Mouse (Mus musculus): Measurements from ENCODE around the gene Slc5a1. TPM values are rescaled to one million over a fixed set of nuclear protein-coding genes. Genes with fewer than 3 reads are reported as not detected.

Slc5a1 gene
- total RNA-seq, 2 experiments from 2014 or later, result not detected

DNA sequence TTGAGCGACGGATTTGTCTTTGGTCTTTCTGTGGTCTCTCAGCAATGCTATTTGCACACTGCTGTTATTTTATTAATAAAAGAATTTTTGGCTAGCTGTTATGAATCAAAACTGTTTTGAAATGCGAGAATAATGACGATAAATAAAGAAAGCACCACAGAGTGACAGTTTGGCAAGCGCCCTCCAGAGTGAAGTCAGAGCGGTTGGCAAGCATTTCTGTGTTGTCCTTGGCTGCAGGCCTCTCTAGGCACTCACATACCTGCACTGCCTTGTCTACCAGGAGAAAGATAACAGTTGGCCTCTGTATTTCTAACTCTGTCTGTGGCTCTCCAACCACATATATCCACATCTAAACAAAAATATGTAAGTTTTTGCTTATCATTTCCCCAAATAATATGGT is 43.7 kb downstream of the Slc5a1 start:
- peak in 1 of 2 experiments; percentile 26 for DNase-seq (ENCODE audit: low spot score in 2 of 2)

DNA sequence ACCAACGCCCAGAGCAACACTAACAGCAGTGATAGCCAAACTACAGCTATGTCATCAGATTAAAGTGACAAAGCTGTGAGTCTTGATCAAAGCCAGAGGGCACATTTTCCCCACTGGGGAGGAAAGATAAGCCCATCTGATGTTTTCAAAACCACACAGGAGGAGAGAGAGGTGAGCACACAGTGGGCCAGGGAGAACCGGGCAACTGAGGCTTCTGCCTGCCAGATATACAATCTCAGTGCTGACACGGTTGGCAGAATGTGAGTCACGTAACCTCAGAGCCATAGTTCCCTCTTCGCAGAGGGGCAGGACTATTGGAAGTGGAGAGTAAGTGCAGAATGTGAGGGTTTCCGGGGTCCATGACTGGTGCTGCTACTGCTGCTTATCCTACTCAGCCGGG is 89.5 kb downstream of the Slc5a1 start:
- DNase-seq (ENCODE audit: low spot score in 2 of 2), result no peak

DNA sequence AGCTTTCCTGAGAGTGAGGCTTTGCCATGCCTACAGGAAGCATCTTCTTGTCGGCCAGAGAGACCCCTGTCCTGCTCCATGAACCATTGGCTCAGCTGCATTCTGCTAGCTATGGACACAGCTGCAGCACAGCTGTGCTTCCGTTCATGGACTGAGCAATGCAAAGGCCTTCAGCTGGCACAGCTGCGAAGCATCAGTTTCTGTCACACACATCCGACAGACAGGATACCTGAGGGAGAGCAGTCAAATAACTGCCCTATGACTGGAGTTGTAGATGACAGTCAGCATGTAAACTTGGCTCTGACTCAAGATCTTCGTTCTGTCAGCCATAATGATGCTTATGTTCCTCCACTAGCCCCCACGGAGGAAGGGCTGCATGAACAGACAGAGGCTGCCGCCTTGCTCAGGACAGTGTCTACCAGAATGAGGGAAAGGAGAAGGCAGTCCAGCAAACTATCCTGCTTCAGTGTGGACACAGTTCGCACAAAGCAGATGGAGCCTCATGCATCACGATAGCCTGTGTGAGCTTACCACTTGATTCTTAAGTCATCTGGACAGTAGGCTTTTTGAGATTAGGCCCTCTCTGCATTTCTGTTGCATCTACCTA is 91.3 kb downstream of the Slc5a1 start:
- no peak for DNase-seq (ENCODE audit: low spot score in 2 of 2)

DNA sequence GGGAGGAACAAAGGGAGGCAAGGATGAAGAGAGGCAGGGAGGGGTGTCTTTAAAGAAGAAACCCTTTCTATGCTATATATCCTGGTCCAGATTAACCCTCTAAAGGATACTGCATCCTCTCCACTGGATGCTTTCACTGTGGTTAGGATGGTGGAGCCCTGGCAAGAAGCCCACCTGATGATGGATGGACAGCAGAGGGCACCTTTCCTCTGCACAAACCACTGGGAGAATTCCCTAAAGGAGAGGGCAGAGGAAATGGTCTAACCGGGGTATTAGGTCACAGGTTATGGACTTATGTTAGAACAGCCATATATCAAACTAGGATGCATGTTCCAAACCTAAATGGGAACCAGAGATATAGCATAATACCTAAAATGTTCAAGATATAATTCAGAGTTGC is 96.1 kb downstream of the Slc5a1 start:
- DNase-seq (ENCODE audit: low spot score in 2 of 2), result no peak

DNA sequence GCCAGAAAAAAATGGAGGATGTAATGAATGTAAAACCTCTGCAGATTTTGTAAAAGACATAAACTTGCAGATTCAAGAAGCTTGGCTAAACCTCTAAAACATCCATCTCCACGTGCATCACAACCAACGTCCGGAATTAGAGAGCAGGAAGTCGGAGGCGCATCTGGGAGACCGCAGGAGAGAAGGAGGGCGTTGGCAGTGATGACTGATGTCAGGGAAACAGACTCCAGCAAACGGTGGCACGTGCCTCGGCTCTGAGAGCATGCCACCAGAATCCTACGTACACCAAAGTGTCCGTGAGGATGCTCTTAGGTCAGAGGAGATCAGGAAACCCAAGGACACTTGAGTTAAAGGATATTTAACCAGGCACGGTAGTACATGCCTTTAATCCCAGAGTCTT is 97.7 kb downstream of the Slc5a1 start:
- no peak for DNase-seq (ENCODE audit: low spot score in 2 of 2)

DNA sequence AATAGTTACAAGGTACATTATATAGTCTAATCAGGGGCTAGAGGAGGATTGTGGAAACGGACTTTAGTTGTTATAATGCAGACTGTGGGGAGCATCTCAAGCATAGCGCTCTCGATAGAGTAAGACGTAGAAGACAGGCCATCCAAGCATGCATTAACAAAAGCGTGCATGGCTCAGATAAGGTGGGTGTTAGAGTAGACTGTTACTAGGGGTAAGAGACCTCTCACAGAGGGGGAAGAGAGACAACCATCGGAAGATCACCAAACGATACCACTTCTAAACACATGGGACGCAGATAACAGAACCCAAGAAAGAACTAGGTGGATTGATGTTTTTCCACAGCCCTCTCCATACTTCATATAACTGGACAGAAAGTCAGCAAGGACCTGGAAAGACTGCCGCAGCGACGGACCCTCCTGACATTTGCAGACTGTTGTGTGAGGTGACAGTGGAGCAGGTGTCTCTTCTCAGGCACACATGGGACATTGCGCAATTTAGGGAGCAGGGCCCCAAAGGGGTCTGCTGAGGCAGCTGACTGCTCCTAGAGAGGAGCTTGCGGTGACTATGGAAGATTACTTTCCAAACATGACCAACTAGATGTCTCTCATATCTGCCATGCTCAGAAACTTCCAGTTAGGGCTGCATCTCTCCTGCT is 98.6 kb downstream of the Slc5a1 start:
- no peak for DNase-seq (ENCODE audit: low spot score in 2 of 2)

DNA sequence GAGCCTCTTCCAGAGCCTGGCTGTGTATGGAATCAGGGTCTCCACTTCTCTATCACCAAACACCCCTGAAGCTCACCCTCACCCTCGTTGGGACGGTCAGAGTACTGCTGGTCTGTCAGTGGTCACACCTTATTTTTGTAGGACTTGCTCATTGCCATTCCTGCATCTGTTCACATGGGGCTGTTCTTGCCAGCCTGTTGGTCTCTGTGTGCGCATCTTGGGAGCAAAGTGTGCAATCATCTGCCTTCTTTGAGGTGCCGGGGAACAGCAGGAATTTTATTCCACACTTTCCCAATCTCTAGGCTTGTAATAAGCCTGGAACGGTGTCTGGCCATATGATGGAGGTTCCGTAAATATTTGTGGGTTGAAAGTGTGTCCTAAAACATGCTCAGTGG is 99.1 kb downstream of the Slc5a1 start:
- DNase-seq (ENCODE audit: low spot score in 2 of 2), result no peak

DNA sequence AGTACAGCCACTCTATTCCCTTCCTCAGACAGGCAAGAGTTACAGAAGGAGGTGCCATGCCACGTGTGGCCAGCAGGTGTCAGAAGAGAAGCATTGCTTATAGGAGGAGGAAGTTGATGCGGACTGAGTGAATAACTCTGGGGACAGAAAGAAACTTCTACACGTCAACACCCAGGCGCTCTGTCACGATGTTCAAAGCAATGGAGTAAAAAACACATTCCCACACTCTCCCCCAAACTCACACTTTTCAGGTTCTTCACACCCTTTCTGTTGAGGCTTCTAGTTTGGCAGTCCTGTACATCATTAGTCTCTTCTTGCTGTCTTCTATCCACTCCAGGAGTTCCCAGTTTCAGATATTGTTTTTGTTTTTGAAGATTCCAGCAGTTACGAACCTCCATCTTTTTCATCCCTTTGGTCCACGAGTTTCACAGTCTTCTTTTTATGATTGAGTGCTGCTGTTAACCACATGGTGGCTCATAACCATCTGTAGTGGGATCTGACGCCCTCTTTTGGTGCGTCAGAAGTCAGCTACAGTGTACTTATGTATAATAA is 99.7 kb downstream of the Slc5a1 start:
- DNase-seq (ENCODE audit: low spot score in 2 of 2), result peak; percentile 77

DNA sequence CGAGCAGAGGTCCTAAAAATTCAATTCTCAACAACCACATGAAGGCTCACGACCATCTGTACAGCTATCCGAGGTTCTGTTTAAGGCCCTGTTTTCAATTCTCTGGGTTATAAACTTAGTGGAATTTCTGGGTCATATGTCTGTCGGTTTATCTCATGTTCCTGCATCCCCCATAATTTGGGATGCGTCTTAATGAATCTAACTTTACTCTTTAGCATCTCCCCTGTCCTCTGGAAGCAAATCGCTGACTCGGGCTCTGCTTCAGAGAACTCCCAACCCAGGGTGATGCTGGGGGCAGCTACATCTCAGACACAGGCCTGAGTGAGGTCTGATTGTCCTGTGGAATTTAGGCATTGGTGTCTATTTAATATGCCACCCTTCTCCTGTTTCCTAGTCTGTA is 100.3 kb downstream of the Slc5a1 start:
- no peak for DNase-seq (ENCODE audit: low spot score in 2 of 2)

DNA sequence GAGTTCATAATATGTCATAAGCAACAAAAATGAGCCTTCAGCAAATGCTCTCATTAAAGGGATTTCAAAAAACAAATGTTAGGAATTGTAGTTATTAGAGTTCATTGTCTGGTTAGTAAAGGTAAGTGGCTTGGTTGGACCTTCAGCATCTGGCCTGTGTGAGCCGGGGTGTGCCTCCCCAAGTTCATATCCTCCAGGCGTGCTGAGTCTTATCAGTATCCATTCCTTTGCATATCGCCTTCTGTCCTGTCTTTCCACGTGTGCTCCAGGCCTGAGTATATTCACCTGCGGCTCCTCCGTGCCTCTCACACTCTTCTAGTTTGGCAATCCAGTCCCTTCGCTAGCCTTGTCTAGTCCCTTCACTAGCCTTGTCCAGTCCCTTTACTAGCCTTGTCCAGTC is 102.3 kb downstream of the Slc5a1 start:
- no peak for DNase-seq (ENCODE audit: low spot score in 2 of 2)

DNA sequence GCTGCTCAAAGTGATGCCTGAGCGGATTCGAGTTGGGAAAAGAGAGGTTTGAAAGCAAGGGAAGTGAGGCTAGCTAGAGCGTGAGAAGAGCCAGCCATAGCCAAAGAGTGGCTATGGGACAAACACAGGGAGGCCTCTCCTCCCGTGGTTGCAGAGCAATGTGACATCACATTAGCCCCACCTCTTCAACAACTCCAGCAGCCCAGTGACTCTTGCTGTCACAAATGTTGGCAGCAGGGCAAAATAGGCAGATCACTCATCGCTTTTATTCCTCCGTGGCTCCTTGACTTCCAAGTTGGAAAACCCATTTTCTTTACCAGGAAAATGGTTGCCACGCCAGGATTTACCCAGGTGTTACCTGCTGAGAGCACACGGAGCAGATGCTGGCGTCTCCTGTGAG is 103.1 kb downstream of the Slc5a1 start:
- no peak for DNase-seq (ENCODE audit: low spot score in 2 of 2)

DNA sequence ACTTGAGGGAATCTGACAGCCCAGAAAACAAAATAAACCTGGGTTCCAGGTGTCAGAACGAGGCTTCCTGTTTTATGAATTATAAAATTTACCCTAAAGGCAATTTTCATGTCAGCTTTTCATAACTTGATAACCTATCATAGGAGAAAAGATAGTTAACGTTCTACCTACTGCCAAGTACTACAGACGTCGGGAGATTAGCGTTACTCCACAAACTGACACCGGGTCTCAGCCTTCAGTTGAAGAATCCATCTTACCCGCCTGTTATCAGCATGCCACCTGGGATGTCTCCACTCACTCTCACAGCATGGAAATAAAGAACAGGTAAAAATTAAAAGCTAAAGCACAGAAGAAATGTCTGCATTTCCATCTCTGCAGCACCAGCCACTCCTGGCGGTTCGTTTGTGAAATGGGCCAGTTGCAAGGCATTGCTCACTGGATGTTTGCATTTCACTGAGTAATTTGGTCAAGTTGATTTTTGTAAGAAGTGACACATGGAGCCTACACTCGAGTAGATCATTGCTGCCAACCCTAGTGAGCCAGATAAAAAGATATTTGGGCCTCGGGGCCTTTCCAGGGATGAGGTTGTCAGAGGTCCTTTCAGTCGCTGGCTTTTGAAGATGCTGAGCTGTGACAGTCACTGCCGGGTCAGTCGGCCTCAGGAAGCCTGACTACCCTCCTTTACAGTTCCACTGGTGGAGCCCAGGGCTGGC is 104.7 kb downstream of the Slc5a1 start:
- no peak for DNase-seq (ENCODE audit: low spot score in 2 of 2)

DNA sequence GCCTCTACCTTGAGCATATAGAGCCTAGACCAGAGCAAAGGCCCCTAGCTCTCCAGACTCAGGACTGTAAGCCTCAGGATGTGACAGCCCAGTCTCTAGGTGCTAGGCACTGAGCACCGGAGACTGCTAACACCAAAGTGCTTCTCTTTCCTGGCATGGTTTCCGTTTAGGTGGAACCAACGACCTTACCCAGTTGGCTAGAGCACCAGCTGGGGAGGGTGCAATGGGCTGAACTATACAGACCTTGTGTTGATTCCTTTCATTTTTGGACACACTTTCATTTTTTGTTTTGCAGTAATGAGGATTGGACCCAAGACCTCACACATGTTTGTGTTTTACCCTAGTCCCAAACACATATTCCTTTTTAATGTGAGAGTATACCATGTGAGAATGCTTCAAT is 106.5 kb downstream of the Slc5a1 start:
- no peak for DNase-seq (ENCODE audit: low spot score in 2 of 2)

DNA sequence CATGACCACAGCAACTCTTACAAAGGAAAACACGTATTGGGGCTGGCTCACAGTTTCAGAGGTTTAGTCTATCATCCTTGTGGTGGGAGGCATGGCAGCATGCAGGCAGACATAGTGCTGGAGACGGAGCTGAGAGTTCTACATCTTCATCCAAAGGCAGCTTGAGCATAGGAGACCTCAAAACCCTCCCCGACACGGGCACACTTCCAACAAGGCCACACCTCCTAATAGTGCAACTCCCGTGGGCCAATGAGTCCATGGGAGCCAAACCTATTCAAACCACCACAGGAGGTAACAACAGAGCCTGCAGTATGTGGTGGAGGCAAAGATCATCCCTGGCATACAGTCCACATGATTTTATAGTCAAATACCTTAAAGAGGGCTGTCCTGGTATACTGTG is 107.2 kb downstream of the Slc5a1 start:
- no peak for DNase-seq (ENCODE audit: low spot score in 2 of 2)

Other genes starting within 250 kb of the Slc5a1 start
- 10 to 100 TPM; 27.5 to 34.5 TPM for gene Prr14l, start 250.0 kb upstream of the Slc5a1 start, total RNA-seq (2021)
- 10 to 100 TPM; 22.1 to 30.9 TPM for gene Depdc5, start 240.5 kb upstream of the Slc5a1 start, total RNA-seq (2021)
- 100 to 1,000 TPM; 183 to 185 TPM for gene Ywhah, start 85.4 kb upstream of the Slc5a1 start, total RNA-seq (2021)
- gene Spon2, start 114.2 kb downstream of the Slc5a1 start, total RNA-seq (2021), result 1 to 10 TPM in 1 of 2 experiments, under 1 TPM in 1; 0.73 to 1.0 TPM
- 100 to 1,000 TPM; 214 to 234 TPM for gene Ctbp1, start 170.8 kb downstream of the Slc5a1 start, total RNA-seq (2021)
- 100 to 1,000 TPM; 111 to 122 TPM for gene Maea, start 231.3 kb downstream of the Slc5a1 start, total RNA-seq (2021)